27 mouse cellular contexts compared by ENCODE assay signal in the genomic region with DNA sequence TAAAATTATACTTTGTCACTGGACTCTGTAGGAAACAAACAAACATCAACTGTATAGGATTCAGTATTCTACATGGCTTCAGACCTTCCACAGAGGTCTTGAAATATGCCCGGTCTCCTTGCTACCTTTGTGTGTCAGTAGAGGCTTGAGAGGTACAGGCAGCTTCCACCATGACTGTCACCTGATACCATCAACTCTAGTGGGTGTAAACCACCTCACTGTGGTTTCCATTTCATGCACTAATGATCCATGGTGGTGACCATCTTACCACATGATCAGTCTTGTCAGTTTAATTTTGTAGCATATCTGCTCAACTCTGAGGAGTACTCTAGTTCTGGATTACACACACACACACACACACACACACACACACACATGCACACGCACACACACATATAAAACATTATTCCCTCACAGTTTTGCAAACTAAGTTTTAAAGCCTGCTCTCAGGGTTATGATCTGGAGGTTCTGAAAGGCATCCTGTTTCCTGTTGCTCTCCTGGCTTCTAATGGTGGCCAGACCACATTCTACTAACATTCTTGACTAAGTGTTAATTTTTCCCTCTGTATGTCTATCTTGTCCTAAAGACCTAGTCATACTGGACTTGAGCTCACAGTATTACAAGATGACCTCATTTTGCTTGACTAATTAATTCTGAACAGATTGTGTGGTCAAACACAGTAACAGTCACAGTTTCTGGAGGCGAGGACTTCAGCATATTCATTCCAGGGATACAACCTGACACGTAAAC.
DNase-seq lines count a peak whose midpoint lies in the region; ATAC-seq and TF ChIP-seq lines count a peak whose summit lies in the region.
"Had no signal": no experiment of that assay in that cellular context is flagged by ENCODE, and none has a peak within 500 bp of the region (broad histone marks: within the 10 kb centered on the region; RNA-seq: fewer than 3 reads in every experiment).

No protein-coding gene starts in this region.

- H3K4me1 ChIP-seq in G1E (ENCODE audit: insufficient read depth, low read depth, low read length), result peaks cover 7% of the 10 kb centered on the region; the same call in 1 of the 2 replicates
- H3K4me1 ChIP-seq: embryonic facial prominence, embryonic 10.5 days; forebrain, embryonic 10.5 days; hindbrain, embryonic 12.5 days; limb, embryonic 13.5 days; liver, embryonic 12.5 days had no signal

- no peak overlapping the region for H3K4me3 ChIP-seq in G1E (ENCODE audit: low read depth, low read length)
- H3K4me3 ChIP-seq: embryonic facial prominence, embryonic 10.5 days; forebrain, embryonic 10.5 days; hindbrain, embryonic 12.5 days; limb, embryonic 13.5 days; liver, embryonic 12.5 days; megakaryocyte, embryonic 14.5 days had no signal

- ATAC-seq in G1E (ENCODE audit: extremely low read depth, insufficient number of reproducible peaks, low FRiP score, poor library complexity, severe bottlenecking), result peak; percentile 73
- peak; percentile 25; the same call in 1 of the 2 replicates for ATAC-seq in granulocyte monocyte progenitor cell, adult 5-6 weeks (replicated peaks; ENCODE audit: poor library complexity, severe bottlenecking)
- ATAC-seq in monocyte, adult 5-6 weeks (replicated peaks; ENCODE audit: insufficient number of reproducible peaks, low FRiP score, low TSS enrichment, poor library complexity, severe bottlenecking), result 0 out of 2 replicates have a peak, but pooled peaks have one; percentile 40
- ATAC-seq: forebrain, embryonic 16.5 days; liver, embryonic 12.5 days; midbrain, embryonic 16.5 days had no signal

- no peaks in the 10 kb centered on the region for H3K27me3 ChIP-seq in G1E (ENCODE audit: insufficient read depth, low read length)
- H3K27me3 ChIP-seq: hindbrain, embryonic 12.5 days; limb, embryonic 13.5 days; liver, embryonic 12.5 days; megakaryocyte, embryonic 14.5 days had no signal

- H3K36me3 ChIP-seq in G1E (replicated peaks), result no peaks in the 10 kb centered on the region
- H3K36me3 ChIP-seq: embryonic facial prominence, embryonic 10.5 days; forebrain, embryonic 10.5 days; hindbrain, embryonic 12.5 days; limb, embryonic 13.5 days; liver, embryonic 12.5 days had no signal

- TF ChIP-seq CTCF in G1E (IDR thresholded peaks at IDR 0.05; ENCODE audit: low read depth, low read length), result no peak

- no peaks in the 10 kb centered on the region for H3K9me3 ChIP-seq in G1E (replicated peaks)
- H3K9me3 ChIP-seq: embryonic facial prominence, embryonic 10.5 days; forebrain, embryonic 10.5 days; hindbrain, embryonic 12.5 days; limb, embryonic 13.5 days; liver, embryonic 12.5 days; megakaryocyte, embryonic 14.5 days had no signal

- DNase-seq in 416B (ENCODE audit: low read depth) (peak; percentile 79), G1E (ENCODE audit: low spot score) (no peak)
- no peak for DNase-seq in layer of hippocampus, adult 9-10 months (ENCODE audit: low spot score)
- DNase-seq in layer of hippocampus, postnatal 25 days (ENCODE audit: extremely low spot score in 1 of 2, low spot score in 1 of 2), result no peak
- no peak for DNase-seq in T-cell, adult 2 months (ENCODE audit: low spot score)
- no peak for DNase-seq in thymus, adult 18-20 months
- DNase-seq: adrenal gland, postnatal 36 days; cerebellum, adult 11 months; cerebellum, adult 9-11 months; gastrocnemius, postnatal 14 days; heart, adult 18-20 months; kidney, adult 2 months; layer of hippocampus, postnatal 36 days; lung, adult 18-20 months; lung, postnatal 14 days; right cerebral cortex, postnatal 14 days; thymus, postnatal 25 days had no signal
